Mouse (Mus musculus) intestine, embryonic 16.5 days (tissue): Measurements from ENCODE around the gene Sptlc2. TPM values are rescaled to one million over a fixed set of nuclear protein-coding genes. Genes with fewer than 3 reads are reported as not detected.
"Not testable (repeated sequence)": the region's sequence is repeated elsewhere in the genome, so short reads cannot be mapped to it uniquely, and the experiment has no call there.

ENCODE experiments used
- ATAC-seq: fragments of 200-750 bp; cut with Nextera tagmentation; 2 replicates; pipeline ENCODE4 v1.8.0; 2017; ENCODE audit warnings: moderate TSS enrichment, moderate library complexity
- H3K27ac ChIP-seq: fragments of 300-500 bp; sonication (generic); 2 replicates; pipeline ENCODE4 v1.5.1; 2014; ENCODE audit warnings: mild to moderate bottlenecking, low read length
- H3K27me3 ChIP-seq: fragments of 300-500 bp; sonication (generic); replicated peaks from 2 replicates; pipeline ENCODE4 v1.6.1; 2014; ENCODE audit warnings: low read length, control low read depth, mixed read lengths; ENCODE audit not compliant: control insufficient read depth, insufficient read depth
- H3K36me3 ChIP-seq: fragments of 300-500 bp; sonication (generic); 2 replicates; pipeline ENCODE4 v1.6.1; 2014; ENCODE audit warnings: low read length, control low read depth; ENCODE audit not compliant: control insufficient read depth, insufficient read depth
- H3K4me1 ChIP-seq: fragments of 300-500 bp; sonication (generic); 2 replicates; pipeline ENCODE4 v1.6.1; 2014; ENCODE audit warnings: low read length, control low read depth, mixed read lengths; ENCODE audit not compliant: control insufficient read depth, insufficient read depth
- H3K4me2 ChIP-seq: fragments of 300-500 bp; sonication (generic); 2 replicates; pipeline ENCODE4 v1.6.1; 2014; ENCODE audit warnings: low read depth, low read length, control low read depth
- H3K4me3 ChIP-seq: fragments of 300-500 bp; sonication (generic); 2 replicates; pipeline ENCODE4 v1.5.1; 2014; ENCODE audit warnings: mild to moderate bottlenecking, low read length
- H3K9ac ChIP-seq: fragments of 300-500 bp; sonication (generic); 2 replicates; pipeline ENCODE4 v1.6.1; 2014; ENCODE audit warnings: low read depth, low read length
- H3K9me3 ChIP-seq: fragments of 300-500 bp; sonication (generic); 2 replicates; pipeline ENCODE4 v1.6.1; 2016; ENCODE audit warnings: low read length, control low read depth; ENCODE audit not compliant: control insufficient read depth
- WGBS: fragments of 180-500 bp; shearing (Covaris S2); extraction: QIAGEN DNeasy Blood & Tissue Kit; methylation state at CpG from one replicate; pipeline ENCODE4 v1.1.7; 2014; 5-methylcytosine and 5-hydroxymethylcytosine counted together
- polyA plus RNA-seq: library from polyadenylated mRNA; unstranded; fragments of >200 nt; fragmentation: Nextera tagmentation; extraction: Ambion mirVana; gene quantifications from 2 replicates; pipeline ENCODE4 v1.2.1, GENCODE M21; 2015

The Sptlc2 gene
- polyA plus RNA-seq, 1 experiment from 2014 or later = 126 TPM

DNA sequence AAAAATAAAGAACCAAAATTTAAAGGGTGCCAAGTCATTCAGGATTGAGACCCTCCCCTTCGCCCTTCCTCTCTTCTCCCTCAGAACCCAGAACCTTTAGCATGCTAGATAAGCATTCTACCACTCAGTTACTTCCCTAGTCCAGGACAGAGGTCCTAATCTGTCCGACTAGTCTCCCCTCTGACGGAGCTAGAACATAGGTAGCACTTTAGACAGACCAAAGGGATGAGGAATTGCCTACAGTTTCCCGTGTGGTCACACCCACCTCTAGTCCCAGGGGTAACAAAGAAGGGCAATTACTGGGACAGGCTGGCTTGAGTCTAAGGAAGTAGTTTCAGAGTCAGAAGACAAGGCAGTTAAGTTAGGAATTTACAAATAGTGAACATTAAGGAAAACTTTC lies 60.1 kb downstream of the Sptlc2 start:
- no peak for ATAC-seq

GRCm38 (mm10) chr12:87327610-87328009 lies 60.5 kb downstream of the Sptlc2 start:
- WGBS = 31% methylated on average over 7 of the region's 7 CpGs
- no peak overlapping the region for H3K27ac ChIP-seq
- no peaks in the 10 kb centered on the region for H3K36me3 ChIP-seq
- no peak overlapping the region for H3K4me3 ChIP-seq
- ATAC-seq = no peak
- H3K9ac ChIP-seq = no peak overlapping the region
- no peaks in the 10 kb centered on the region for H3K9me3 ChIP-seq
- no peaks in the 10 kb centered on the region for H3K4me1 ChIP-seq
- no peak overlapping the region for H3K4me2 ChIP-seq
- no peaks in the 10 kb centered on the region for H3K27me3 ChIP-seq

More for the DNA sequence above, 60.1 kb downstream of the Sptlc2 start:
- Histone ChIP-seq H3K4me1 (no peaks in the 10 kb centered on the region), H3K9ac (no peak overlapping the region), H3K4me3 (no peak overlapping the region), H3K4me2 (no peak overlapping the region), H3K27me3 (no peaks in the 10 kb centered on the region), H3K36me3 (no peaks in the 10 kb centered on the region), H3K27ac (no peak overlapping the region), H3K9me3 (no peaks in the 10 kb centered on the region)
- WGBS = 50% methylated on average over 4 of the region's 4 CpGs

- Histone ChIP-seq H3K4me1 (no peaks in the 10 kb centered on the region), H3K36me3 (no peaks in the 10 kb centered on the region), H3K27ac (no peak overlapping the region), H3K9me3 (no peaks in the 10 kb centered on the region), H3K4me3 (no peak overlapping the region), H3K27me3 (no peaks in the 10 kb centered on the region), H3K9ac (no peak overlapping the region), H3K4me2 (no peak overlapping the region)
- no peak for ATAC-seq
- 94% methylated on average over 3 of the region's 3 CpGs for WGBS
Measured at GRCm38 (mm10) chr12:87325452-87325851, 62.7 kb downstream of the Sptlc2 start.

DNA sequence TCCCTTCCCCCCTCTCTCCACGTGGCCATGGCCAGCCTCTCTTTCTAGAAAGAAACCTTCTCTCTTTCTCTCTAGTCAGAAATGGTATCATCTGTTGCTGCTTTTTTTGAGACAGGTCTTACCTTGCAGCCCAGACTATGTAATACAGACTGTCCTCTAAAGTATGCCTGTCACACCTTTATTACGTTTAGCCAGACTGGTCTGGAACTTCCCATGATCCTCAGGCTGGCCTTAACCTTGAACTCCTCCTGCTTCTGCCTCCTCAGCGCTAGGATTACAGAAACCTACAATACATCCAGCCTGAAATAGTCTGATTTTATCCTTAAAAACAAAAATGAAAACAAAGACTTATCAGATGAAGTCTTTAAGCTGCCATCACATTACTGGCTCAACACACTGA lies 68.9 kb downstream of the Sptlc2 start:
- no peak overlapping the region for H3K4me2 ChIP-seq
- no peak overlapping the region for H3K4me3 ChIP-seq
- 79% methylated on average over 3 of the region's 3 CpGs for WGBS
- no peak for ATAC-seq
- H3K27ac ChIP-seq = no peak overlapping the region
- no peaks in the 10 kb centered on the region for H3K4me1 ChIP-seq
- no peak overlapping the region for H3K9ac ChIP-seq
- no peaks in the 10 kb centered on the region for H3K36me3 ChIP-seq
- no peaks in the 10 kb centered on the region for H3K27me3 ChIP-seq
- H3K9me3 ChIP-seq = no peaks in the 10 kb centered on the region

- no peaks in the 10 kb centered on the region for H3K27me3 ChIP-seq
- H3K36me3 ChIP-seq = no peaks in the 10 kb centered on the region
- no peak for ATAC-seq
- no peaks in the 10 kb centered on the region for H3K9me3 ChIP-seq
- WGBS = 70% methylated on average over 1 of the region's 1 CpGs
- no peaks in the 10 kb centered on the region for H3K4me1 ChIP-seq
- no peak overlapping the region for H3K9ac ChIP-seq
- H3K27ac ChIP-seq = no peak overlapping the region
- no peak overlapping the region for H3K4me2 ChIP-seq
- H3K4me3 ChIP-seq = no peak overlapping the region
Measured at GRCm38 (mm10) chr12:87317951-87318350, 70.2 kb downstream of the Sptlc2 start.

DNA sequence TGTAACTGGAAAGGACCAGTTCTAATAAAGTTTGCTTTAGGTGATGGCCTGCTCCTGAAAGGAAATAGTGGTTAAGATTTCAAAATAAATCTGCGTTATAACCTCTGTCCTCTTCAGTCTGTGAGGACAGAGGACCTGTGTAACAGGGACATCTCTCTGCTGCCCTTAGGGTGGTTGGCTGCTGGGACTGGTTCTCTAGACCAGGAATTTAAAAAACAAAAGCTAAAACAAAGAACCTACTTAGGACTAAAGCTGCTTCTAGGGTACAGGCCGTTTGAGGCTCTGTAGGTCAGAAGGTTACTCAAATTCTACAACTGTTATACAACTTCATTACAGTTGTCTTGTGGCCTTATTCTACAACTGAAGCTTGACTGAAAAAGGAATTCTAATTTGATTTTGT lies 75.1 kb downstream of the Sptlc2 start:
- Histone ChIP-seq H3K27me3 (no peaks in the 10 kb centered on the region), H3K36me3 (peaks cover 6% of the 10 kb centered on the region; the same call in 1 of the 2 replicates), H3K4me3 (no peak overlapping the region), H3K4me1 (no peaks in the 10 kb centered on the region), H3K9ac (no peak overlapping the region), H3K4me2 (no peak overlapping the region), H3K27ac (no peak overlapping the region), H3K9me3 (no peaks in the 10 kb centered on the region)
- ATAC-seq = no peak
- WGBS = 79% methylated on average over 2 of the region's 2 CpGs

DNA sequence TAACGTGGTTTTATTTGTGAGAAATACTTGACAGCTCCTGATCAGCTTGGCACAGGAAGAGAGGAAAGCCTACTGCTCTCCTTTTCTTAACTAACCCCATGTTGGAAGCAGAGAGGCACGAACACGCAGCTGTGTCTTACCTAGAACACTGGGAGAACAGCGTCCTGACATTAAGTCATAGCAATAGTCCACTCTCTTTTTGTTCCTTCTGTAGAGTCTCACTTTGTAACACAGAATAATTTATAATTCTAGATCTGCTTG lies 81.6 kb downstream of the Sptlc2 start:
- 78% methylated on average over 4 of the region's 4 CpGs for WGBS
- ATAC-seq, H3K36me3 ChIP-seq, H3K4me2 ChIP-seq, H3K4me3 ChIP-seq, H3K27ac ChIP-seq, H3K27me3 ChIP-seq, H3K9me3 ChIP-seq, H3K4me1 ChIP-seq, H3K9ac ChIP-seq: not testable (repeated sequence)

GRCm38 (mm10) chr12:87305767-87306583 lies 82.2 kb downstream of the Sptlc2 start:
- no peaks in the 10 kb centered on the region for H3K4me1 ChIP-seq
- no peak overlapping the region for H3K9ac ChIP-seq
- no peak overlapping the region for H3K4me3 ChIP-seq
- no peak overlapping the region for H3K27ac ChIP-seq
- no peak overlapping the region for H3K4me2 ChIP-seq
- no peaks in the 10 kb centered on the region for H3K36me3 ChIP-seq
- WGBS = 42% methylated on average over 13 of the region's 13 CpGs
- ATAC-seq = no peak
- no peaks in the 10 kb centered on the region for H3K9me3 ChIP-seq
- H3K27me3 ChIP-seq = no peaks in the 10 kb centered on the region

- 51% methylated on average over 4 of the region's 4 CpGs for WGBS
- Histone ChIP-seq H3K4me1 (peaks cover 14% of the 10 kb centered on the region), H3K9me3 (no peaks in the 10 kb centered on the region), H3K27me3 (peaks cover 12% of the 10 kb centered on the region), H3K9ac (no peak overlapping the region), H3K36me3 (no peaks in the 10 kb centered on the region), H3K4me3 (no peak overlapping the region), H3K27ac (no peak overlapping the region), H3K4me2 (no peak overlapping the region)
- no peak for ATAC-seq
Measured at GRCm38 (mm10) chr12:87301189-87301588, 87.0 kb downstream of the Sptlc2 start.

DNA sequence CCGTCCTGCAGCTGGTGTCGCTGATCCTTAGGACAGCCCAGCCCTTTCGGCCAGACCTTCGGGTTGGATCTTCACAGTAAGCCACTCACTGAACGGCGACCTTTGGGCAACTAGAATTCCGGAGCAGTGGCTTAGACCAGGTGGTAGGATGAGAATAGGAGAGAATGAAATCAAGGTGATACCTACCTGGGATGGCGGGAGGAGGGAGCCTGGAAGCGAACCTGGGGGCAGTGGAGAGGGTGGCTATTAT lies 87.8 kb downstream of the Sptlc2 start:
- Histone ChIP-seq H3K27ac (no peak overlapping the region), H3K9ac (peak overlapping the region; percentile 76), H3K4me3 (peak overlapping the region; percentile 79), H3K9me3 (no peaks in the 10 kb centered on the region), H3K4me1 (peaks cover 14% of the 10 kb centered on the region), H3K27me3 (peaks cover 12% of the 10 kb centered on the region), H3K4me2 (peak overlapping the region; percentile 99), H3K36me3 (no peaks in the 10 kb centered on the region)
- 1% methylated on average over 9 of the region's 9 CpGs for WGBS
- peak; percentile 29 for ATAC-seq
